Mouse (Mus musculus) stomach, postnatal 0 days (tissue): ENCODE measurements at regions not wholly inside any gene's neighbourhood (a gene's known extent, or its start where the extent isn't known, plus 50 kb on each side); places are given as distances from the start of the nearest gene placed in this dataset.

Experiments
- CTCF ChIP-seq: IDR thresholded peaks from 2 replicates; pipeline ENCODE4 v1.5.1; 2016; ENCODE audit warnings: antibody characterized with exemption, low read depth, mild to moderate bottlenecking, moderate library complexity
- EP300 ChIP-seq: optimal IDR thresholded peaks from 2 replicates; pipeline ENCODE3; 2016; ENCODE audit warnings: antibody characterized with exemption

DNA sequence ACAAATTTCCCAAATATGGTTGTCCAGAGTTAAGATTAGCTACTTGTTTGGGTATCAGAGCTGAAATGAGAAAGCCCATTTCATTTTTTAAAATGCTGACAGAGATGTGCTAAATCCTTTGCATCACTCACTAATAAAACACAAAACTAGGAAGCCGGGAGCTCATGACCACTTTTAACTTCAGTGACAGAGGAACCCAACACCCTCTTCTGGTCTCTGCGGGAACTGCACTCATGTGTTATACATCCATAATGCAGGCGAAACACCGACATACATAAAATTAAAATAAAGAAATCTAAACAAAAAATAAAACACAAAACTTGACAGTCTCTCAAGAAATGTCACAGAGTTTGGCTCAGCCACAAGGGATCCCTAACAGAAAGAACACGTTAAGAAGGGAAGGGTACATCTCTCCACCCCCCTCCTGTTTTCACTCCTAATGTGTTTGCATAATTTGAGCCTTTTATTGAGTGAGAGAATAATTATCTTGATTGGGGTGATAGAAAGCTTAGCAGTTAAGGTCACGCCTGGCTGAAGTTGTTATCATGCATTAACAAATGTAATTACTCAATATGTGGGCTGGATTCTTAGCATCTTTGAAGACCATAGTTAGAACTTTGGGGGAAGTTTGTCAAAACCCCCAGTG lies 565.2 kb downstream of the Tmem132b start:
- TF ChIP-seq CTCF: peak; percentile 25; the same call in 1 of the 2 replicates
- no peak for TF ChIP-seq EP300
